Mouse (Mus musculus) intestine, embryonic 16.5 days (tissue): ENCODE data around the gene Fzd1. TPM values are rescaled to one million over a fixed set of nuclear protein-coding genes. Genes with fewer than 3 reads are reported as not detected.
A peak's percentile ranks its signal among the peaks of the same experiment; 100 is the strongest.

Experiments
- ATAC-seq: fragments of 200-750 bp; cut with Nextera tagmentation; 2 replicates; pipeline ENCODE4 v1.8.0; 2017; ENCODE audit warnings: moderate TSS enrichment, moderate library complexity
- H3K27ac ChIP-seq: fragments of 300-500 bp; sonication (generic); 2 replicates; pipeline ENCODE4 v1.5.1; 2014; ENCODE audit warnings: mild to moderate bottlenecking, low read length
- H3K27me3 ChIP-seq: fragments of 300-500 bp; sonication (generic); replicated peaks from 2 replicates; pipeline ENCODE4 v1.6.1; 2014; ENCODE audit warnings: low read length, control low read depth, mixed read lengths; ENCODE audit not compliant: control insufficient read depth, insufficient read depth
- H3K36me3 ChIP-seq: fragments of 300-500 bp; sonication (generic); 2 replicates; pipeline ENCODE4 v1.6.1; 2014; ENCODE audit warnings: low read length, control low read depth; ENCODE audit not compliant: control insufficient read depth, insufficient read depth
- H3K4me1 ChIP-seq: fragments of 300-500 bp; sonication (generic); 2 replicates; pipeline ENCODE4 v1.6.1; 2014; ENCODE audit warnings: low read length, control low read depth, mixed read lengths; ENCODE audit not compliant: control insufficient read depth, insufficient read depth
- H3K4me2 ChIP-seq: fragments of 300-500 bp; sonication (generic); 2 replicates; pipeline ENCODE4 v1.6.1; 2014; ENCODE audit warnings: low read depth, low read length, control low read depth
- H3K4me3 ChIP-seq: fragments of 300-500 bp; sonication (generic); 2 replicates; pipeline ENCODE4 v1.5.1; 2014; ENCODE audit warnings: mild to moderate bottlenecking, low read length
- H3K9ac ChIP-seq: fragments of 300-500 bp; sonication (generic); 2 replicates; pipeline ENCODE4 v1.6.1; 2014; ENCODE audit warnings: low read depth, low read length
- H3K9me3 ChIP-seq: fragments of 300-500 bp; sonication (generic); 2 replicates; pipeline ENCODE4 v1.6.1; 2016; ENCODE audit warnings: low read length, control low read depth; ENCODE audit not compliant: control insufficient read depth
- WGBS: fragments of 180-500 bp; shearing (Covaris S2); extraction: QIAGEN DNeasy Blood & Tissue Kit; methylation state at CpG from one replicate; pipeline ENCODE4 v1.1.7; 2014; 5-methylcytosine and 5-hydroxymethylcytosine counted together
- polyA plus RNA-seq: library from polyadenylated mRNA; unstranded; fragments of >200 nt; fragmentation: Nextera tagmentation; extraction: Ambion mirVana; gene quantifications from 2 replicates; pipeline ENCODE4 v1.2.1, GENCODE M21; 2015

The Fzd1 gene
- polyA plus RNA-seq, 1 experiment from 2014 or later, result 10.1 TPM

DNA sequence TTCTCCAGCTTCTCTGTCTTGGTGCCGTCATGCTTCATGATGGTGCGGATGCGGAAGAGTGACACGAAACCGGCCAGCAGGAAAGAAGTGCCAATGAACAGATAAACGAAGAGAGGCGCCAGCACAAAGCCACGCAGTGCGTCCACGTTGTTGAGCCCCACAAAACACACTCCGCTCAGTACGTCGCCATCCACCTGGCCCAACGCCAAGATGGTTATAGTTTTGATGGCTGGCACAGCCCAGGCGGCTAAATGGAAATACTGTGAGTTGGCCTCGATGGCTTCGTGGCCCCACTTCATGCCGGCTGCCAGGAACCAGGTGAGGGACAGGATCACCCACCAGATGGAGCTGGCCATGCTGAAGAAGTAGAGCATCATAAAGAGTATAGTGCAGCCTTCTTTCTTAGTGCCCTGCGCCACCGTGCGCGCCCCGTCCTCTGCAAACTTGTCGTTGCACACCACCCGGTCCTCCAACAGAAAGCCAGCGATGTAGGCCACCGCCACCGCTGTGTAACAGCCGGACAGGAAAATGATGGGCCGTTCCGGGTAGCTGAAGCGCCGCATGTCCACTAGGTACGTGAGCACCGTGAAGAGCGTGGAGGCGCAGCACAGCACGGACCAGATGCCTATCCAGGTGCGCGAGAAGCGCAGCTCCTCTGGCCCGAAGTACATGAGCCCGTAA, 1.7 kb downstream of the Fzd1 start:
- Histone ChIP-seq H3K27me3 (no peaks in the 10 kb centered on the region), H3K4me1 (peaks cover 5% of the 10 kb centered on the region; the same call in 1 of the 2 replicates), H3K4me3 (peak overlapping the region; percentile 89), H3K36me3 (no peaks in the 10 kb centered on the region), H3K4me2 (peak overlapping the region; percentile 95), H3K9me3 (no peaks in the 10 kb centered on the region), H3K9ac (peak overlapping the region; percentile 92), H3K27ac (peak overlapping the region; percentile 97; the same call in 1 of the 2 replicates)
- ATAC-seq, result peak; percentile 19
- WGBS, result 6% methylated on average over 43 of the region's 43 CpGs

DNA sequence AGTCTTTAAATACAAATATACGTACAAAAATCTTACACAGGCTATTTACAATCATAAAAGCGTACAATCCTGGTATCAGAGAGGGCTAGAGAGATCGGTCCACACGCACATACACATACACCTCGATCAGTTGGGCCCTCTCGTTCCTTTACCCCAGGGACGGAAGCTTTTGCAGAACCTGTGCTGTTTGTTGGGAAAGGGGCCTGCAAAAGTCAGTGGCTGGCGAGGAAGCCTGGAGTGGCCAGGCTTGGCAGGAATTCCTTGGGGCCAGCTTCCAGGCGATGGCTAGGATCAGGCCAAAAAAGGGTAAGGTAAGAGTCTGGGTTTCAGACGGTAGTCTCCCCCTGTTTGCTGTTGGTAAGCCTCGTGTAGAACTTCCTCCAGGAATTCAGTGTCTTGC, 2.5 kb downstream of the Fzd1 start:
- Histone ChIP-seq H3K4me1 (peaks cover 5% of the 10 kb centered on the region; the same call in 1 of the 2 replicates), H3K4me2 (peak overlapping the region; percentile 95), H3K4me3 (peak overlapping the region; percentile 89), H3K9ac (peak overlapping the region; percentile 92), H3K36me3 (no peaks in the 10 kb centered on the region), H3K27me3 (no peaks in the 10 kb centered on the region), H3K9me3 (no peaks in the 10 kb centered on the region), H3K27ac (peak overlapping the region; percentile 57; the same call in 1 of the 2 replicates)
- no peak for ATAC-seq
- 36% methylated on average over 11 of the region's 11 CpGs for WGBS

GRCm38 (mm10) chr5:4754701-4755281, 3.0 kb downstream of the Fzd1 start:
- peak overlapping the region; percentile 48; the same call in 1 of the 2 replicates for H3K9ac ChIP-seq
- H3K4me3 ChIP-seq, result peak overlapping the region; percentile 89
- peaks cover 5% of the 10 kb centered on the region; the same call in 1 of the 2 replicates for H3K4me1 ChIP-seq
- H3K9me3 ChIP-seq, result no peaks in the 10 kb centered on the region
- H3K27ac ChIP-seq, result no peak overlapping the region
- no peaks in the 10 kb centered on the region for H3K36me3 ChIP-seq
- H3K4me2 ChIP-seq, result peak overlapping the region; percentile 95
- no peaks in the 10 kb centered on the region for H3K27me3 ChIP-seq
- ATAC-seq, result no peak
- WGBS, result 26% methylated on average over 9 of the region's 9 CpGs

DNA sequence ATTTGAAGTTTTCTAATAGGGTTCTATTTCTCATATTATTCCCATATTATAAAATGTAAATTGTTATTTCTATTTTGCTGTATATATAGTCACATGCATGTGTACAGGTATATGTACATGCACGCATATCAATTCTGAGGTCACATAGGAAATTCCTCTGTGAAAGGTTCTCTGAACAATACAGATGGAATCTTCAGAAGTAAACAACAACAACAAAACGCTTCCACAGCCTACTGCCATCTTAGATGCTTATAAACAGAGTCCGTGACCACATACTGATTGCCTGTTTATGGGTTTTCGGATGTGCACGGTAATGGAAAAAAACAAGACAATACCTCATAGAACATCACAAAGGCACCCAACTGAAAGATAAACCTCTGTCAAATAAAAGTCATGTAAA, 4.7 kb downstream of the Fzd1 start:
- H3K9ac ChIP-seq, result no peak overlapping the region
- H3K4me2 ChIP-seq, result no peak overlapping the region
- no peak overlapping the region for H3K27ac ChIP-seq
- H3K27me3 ChIP-seq, result no peaks in the 10 kb centered on the region
- H3K4me1 ChIP-seq, result peaks cover 5% of the 10 kb centered on the region; the same call in 1 of the 2 replicates
- ATAC-seq, result no peak
- no peaks in the 10 kb centered on the region for H3K9me3 ChIP-seq
- 87% methylated on average over 5 of the region's 5 CpGs for WGBS
- H3K36me3 ChIP-seq, result no peaks in the 10 kb centered on the region
- H3K4me3 ChIP-seq, result no peak overlapping the region

DNA sequence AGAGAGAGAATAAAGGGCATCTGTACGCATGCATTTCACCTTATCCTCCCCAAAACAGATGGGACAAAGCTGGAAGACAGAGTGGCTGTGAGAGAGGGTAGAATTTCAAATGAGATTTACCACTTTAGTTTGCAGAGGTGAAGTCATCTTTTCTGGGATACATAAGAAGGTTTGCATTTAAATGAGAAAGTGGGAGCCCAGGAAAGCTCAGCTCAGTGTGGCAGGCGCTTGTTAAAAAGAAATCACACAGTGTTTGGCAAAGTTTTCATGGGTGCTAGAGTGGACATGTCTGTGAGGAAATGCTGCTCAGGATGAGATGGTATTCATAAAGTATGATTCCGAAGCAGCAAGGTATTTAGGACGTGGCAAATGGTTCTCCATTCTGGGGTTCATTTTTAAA, 15.1 kb downstream of the Fzd1 start:
- Histone ChIP-seq H3K27ac (no peak overlapping the region), H3K27me3 (no peaks in the 10 kb centered on the region), H3K4me3 (no peak overlapping the region), H3K9ac (no peak overlapping the region), H3K4me2 (no peak overlapping the region), H3K4me1 (no peaks in the 10 kb centered on the region), H3K9me3 (no peaks in the 10 kb centered on the region), H3K36me3 (no peaks in the 10 kb centered on the region)
- no peak for ATAC-seq
- WGBS, result 80% methylated on average over 4 of the region's 4 CpGs

- 25% methylated on average over 6 of the region's 6 CpGs for WGBS
- ATAC-seq, result peak; percentile 66
Measured at GRCm38 (mm10) chr5:4737013-4737412, 20.8 kb downstream of the Fzd1 start.

DNA sequence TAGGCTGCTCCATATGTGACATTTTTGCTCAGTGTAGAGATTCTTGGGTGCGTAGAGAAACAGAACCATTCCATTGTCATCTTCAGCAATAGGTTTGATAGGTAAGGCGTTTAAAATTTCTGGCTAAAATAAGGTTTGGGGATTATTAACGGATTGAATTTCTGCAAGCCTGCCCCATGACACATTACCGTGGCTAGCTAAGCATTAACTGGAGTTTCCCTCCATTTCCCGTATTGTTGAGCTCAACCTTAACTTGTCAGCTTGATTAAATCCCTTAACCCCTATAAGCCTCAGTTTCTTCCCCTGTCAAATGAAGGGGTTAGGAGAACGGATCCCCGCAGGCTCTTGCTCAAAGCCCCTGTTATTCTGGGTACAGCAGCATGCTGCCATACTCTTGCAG, 22.4 kb downstream of the Fzd1 start:
- Histone ChIP-seq H3K27ac (no peak overlapping the region), H3K4me2 (no peak overlapping the region), H3K27me3 (no peaks in the 10 kb centered on the region), H3K9me3 (no peaks in the 10 kb centered on the region), H3K9ac (no peak overlapping the region), H3K36me3 (no peaks in the 10 kb centered on the region), H3K4me3 (no peak overlapping the region), H3K4me1 (0 out of 2 replicates have a peak, but pooled peaks cover 3% of the 10 kb centered on the region)
- no peak for ATAC-seq
- WGBS, result 78% methylated on average over 7 of the region's 7 CpGs

More at GRCm38 (mm10) chr5:4737013-4737412, 20.8 kb downstream of the Fzd1 start:
- 0 out of 2 replicates have a peak, but pooled peaks cover 3% of the 10 kb centered on the region for H3K4me1 ChIP-seq
- H3K9me3 ChIP-seq, result no peaks in the 10 kb centered on the region
- no peaks in the 10 kb centered on the region for H3K36me3 ChIP-seq
- no peaks in the 10 kb centered on the region for H3K27me3 ChIP-seq
- H3K4me3 ChIP-seq, result no peak overlapping the region
- no peak overlapping the region for H3K9ac ChIP-seq
- H3K4me2 ChIP-seq, result no peak overlapping the region
- H3K27ac ChIP-seq, result no peak overlapping the region

DNA sequence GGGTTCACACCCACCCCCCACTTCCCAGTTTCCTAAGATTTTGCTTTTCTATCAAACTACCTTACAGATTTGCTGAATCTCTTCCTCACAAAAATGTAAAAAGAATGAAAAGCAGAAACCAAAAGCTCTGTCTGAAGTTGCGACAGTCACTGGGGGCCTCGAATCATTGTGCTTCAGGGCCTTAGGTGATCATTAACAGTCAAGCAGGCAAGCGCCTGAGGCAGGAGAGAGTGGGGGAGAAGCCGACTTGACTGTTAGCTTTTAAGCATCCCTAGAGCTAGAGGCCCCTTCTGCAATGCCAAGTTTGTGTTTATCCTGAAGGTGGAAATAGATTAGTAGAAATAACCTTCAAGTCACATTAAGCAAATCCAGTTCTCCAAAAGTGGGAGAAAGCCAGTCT, 24.6 kb downstream of the Fzd1 start:
- Histone ChIP-seq H3K4me2 (no peak overlapping the region), H3K9me3 (no peaks in the 10 kb centered on the region), H3K4me1 (0 out of 2 replicates have a peak, but pooled peaks cover 3% of the 10 kb centered on the region), H3K4me3 (no peak overlapping the region), H3K27ac (no peak overlapping the region), H3K27me3 (no peaks in the 10 kb centered on the region), H3K9ac (no peak overlapping the region), H3K36me3 (no peaks in the 10 kb centered on the region)
- 49% methylated on average over 4 of the region's 4 CpGs for WGBS
- ATAC-seq, result no peak

DNA sequence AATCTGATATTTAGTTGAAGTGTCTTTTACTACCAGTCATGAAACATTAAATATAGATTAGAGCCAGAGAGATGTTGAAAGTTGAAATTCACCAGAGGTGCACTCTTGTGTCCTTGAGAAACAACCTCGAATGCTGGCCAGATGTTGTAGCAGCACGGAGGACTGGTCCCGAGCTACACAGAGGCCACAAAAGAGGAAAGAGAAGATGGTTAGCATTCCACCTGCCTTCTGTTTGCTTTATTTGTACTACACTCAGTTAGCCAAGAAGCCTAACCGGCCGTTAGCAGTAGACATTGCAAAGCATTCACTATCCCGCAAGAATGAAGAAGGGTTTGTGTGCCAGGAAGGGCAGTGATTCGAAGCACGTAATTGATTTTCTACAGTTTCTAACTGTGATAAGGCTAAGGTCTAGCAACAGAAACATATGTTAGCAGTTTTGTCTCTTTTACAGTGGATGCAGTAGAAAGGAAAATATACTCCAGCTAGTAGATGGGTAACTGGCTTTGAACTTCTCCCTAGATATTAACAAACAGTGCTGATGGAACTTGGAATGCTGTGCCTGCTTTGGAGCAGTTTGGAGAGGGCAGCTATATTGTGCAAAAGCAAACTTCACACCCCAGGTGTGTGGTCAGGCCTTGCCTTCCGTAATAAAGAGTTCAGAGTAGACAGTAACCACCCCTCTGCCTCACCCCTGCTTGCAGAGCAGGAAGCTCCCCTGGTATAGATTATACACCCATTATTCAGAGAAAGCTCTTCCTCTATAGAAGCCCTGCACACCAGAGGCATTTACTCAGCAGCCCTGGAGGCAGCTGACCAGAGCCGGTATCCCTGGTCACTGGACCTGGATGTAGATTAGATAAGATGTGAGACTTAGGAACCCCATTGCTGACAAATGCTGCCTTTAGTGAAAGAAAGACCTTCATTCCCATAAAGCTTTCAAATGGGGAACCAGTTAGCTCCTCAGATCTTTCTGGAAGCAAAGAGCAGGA, 25.3 kb downstream of the Fzd1 start:
- no peak overlapping the region for H3K9ac ChIP-seq
- H3K36me3 ChIP-seq, result no peaks in the 10 kb centered on the region
- no peaks in the 10 kb centered on the region for H3K27me3 ChIP-seq
- H3K4me3 ChIP-seq, result no peak overlapping the region
- H3K4me1 ChIP-seq, result 0 out of 2 replicates have a peak, but pooled peaks cover 3% of the 10 kb centered on the region
- no peak overlapping the region for H3K4me2 ChIP-seq
- no peak overlapping the region for H3K27ac ChIP-seq
- no peaks in the 10 kb centered on the region for H3K9me3 ChIP-seq
- ATAC-seq, result peak; percentile 28; the same call in 1 of the 2 replicates
- 49% methylated on average over 10 of the region's 10 CpGs for WGBS
